9 mouse cellular contexts compared by ENCODE assay signal in genomic region chr3:128519913-128520316, GRCm38 (mm10).
A peak's percentile ranks its signal among the peaks of the same experiment; 100 is the strongest.
DNase-seq lines count a peak whose midpoint lies in the region; ATAC-seq and TF ChIP-seq lines count a peak whose summit lies in the region.
"Had no signal": no experiment of that assay in that cellular context is flagged by ENCODE, and none has a peak within 500 bp of the region (broad histone marks: within the 10 kb centered on the region; RNA-seq: fewer than 3 reads in every experiment).

No protein-coding gene starts in this region.

- no peaks in the 10 kb centered on the region for H3K36me3 ChIP-seq in hindbrain, embryonic 11.5 days (ENCODE audit: control insufficient read depth, insufficient read depth, low read length)
- no peaks in the 10 kb centered on the region for H3K36me3 ChIP-seq in hindbrain, embryonic 10.5 days

- H3K9ac ChIP-seq in hindbrain, embryonic 11.5 days (ENCODE audit: low read depth, low read length): no peak overlapping the region

- H3K4me3 ChIP-seq in hindbrain, embryonic 11.5 days (ENCODE audit: low read depth, low read length): no peak overlapping the region
- H3K4me3 ChIP-seq in hindbrain, embryonic 10.5 days: no peak overlapping the region
- H3K4me3 ChIP-seq in cortical plate, adult 2 months (ENCODE audit: insufficient read depth, low read length): peak overlapping the region; percentile 1; the same call in 1 of the 2 replicates

- H3K27me3 ChIP-seq in hindbrain, embryonic 11.5 days (ENCODE audit: control insufficient read depth, insufficient read depth, low read length): no peaks in the 10 kb centered on the region
- H3K27me3 ChIP-seq in hindbrain, embryonic 10.5 days (ENCODE audit: insufficient read depth, poor library complexity, severe bottlenecking): no peaks in the 10 kb centered on the region
- H3K27me3 ChIP-seq: megakaryocyte, embryonic 14.5 days had no signal

- DNase-seq in hindbrain, embryonic 11.5 days (ENCODE audit: low spot score): peak; percentile 40
- no peak for DNase-seq in hindbrain, embryonic 10.5 days (ENCODE audit: low spot score)
- DNase-seq in heart, postnatal 4 days: peak; percentile 26
- DNase-seq in left cerebral cortex, postnatal 10 days (ENCODE audit: extremely low spot score in 1 of 2, low spot score in 2 of 2): peak; percentile 17 to 32
- DNase-seq in right cerebral cortex, postnatal 36 days (ENCODE audit: low spot score in 2 of 2): peak; percentile 49 to 67
- DNase-seq in spleen, adult 12 weeks (ENCODE audit: low spot score): no peak
- DNase-seq in gastrocnemius, adult 18-20 months (ENCODE audit: low spot score): no peak

- intact Hi-C loops in left cerebral cortex, postnatal 10 days (cut with DNase I): no loop called here

- WGBS in hindbrain, embryonic 11.5 days: 42% methylated on average over 6 of the region's 6 CpGs
- 61% methylated on average over 6 of the region's 6 CpGs for WGBS in hindbrain, embryonic 10.5 days

- peak; percentile 84 for ATAC-seq in hindbrain, embryonic 11.5 days (ENCODE audit: low FRiP score)

- H3K4me2 ChIP-seq in hindbrain, embryonic 11.5 days (replicated peaks; ENCODE audit: low read depth, low read length): no peak overlapping the region

- H3K27ac ChIP-seq in hindbrain, embryonic 11.5 days (ENCODE audit: low read depth, low read length): no peak overlapping the region
- H3K27ac ChIP-seq in hindbrain, embryonic 10.5 days: no peak overlapping the region
- no peak overlapping the region for H3K27ac ChIP-seq in cortical plate, adult 2 months (ENCODE audit: insufficient read depth, low read length)

- no peaks in the 10 kb centered on the region for H3K9me3 ChIP-seq in hindbrain, embryonic 11.5 days (ENCODE audit: control insufficient read depth, low read length)
- H3K9me3 ChIP-seq in hindbrain, embryonic 10.5 days: no peaks in the 10 kb centered on the region

- H3K4me1 ChIP-seq in hindbrain, embryonic 11.5 days (replicated peaks; ENCODE audit: control insufficient read depth, insufficient read depth, low read length): no peaks in the 10 kb centered on the region; the same call in 1 of the 2 replicates
- no peaks in the 10 kb centered on the region for H3K4me1 ChIP-seq in hindbrain, embryonic 10.5 days (replicated peaks)
- peaks cover 5% of the 10 kb centered on the region for H3K4me1 ChIP-seq in cortical plate, adult 2 months (ENCODE audit: control insufficient read depth, insufficient read depth, low read length)
- H3K4me1 ChIP-seq: megakaryocyte, embryonic 14.5 days had no signal

- no peak for TF ChIP-seq POLR2A in cortical plate, adult 2 months (IDR thresholded peaks at IDR 0.05; ENCODE audit: extremely low read depth, insufficient read depth, low read length)

- TF ChIP-seq CTCF in cortical plate, adult 2 months (IDR thresholded peaks at IDR 0.05; ENCODE audit: extremely low read depth, insufficient read depth, low read length): no peak

Comparison
In these comparisons a context has a peak if more than half of its experiments do, and no peak if none do; other contexts are left out.
1. DNase-seq: peak in hindbrain, embryonic 11.5 days (single experiment), heart, postnatal 4 days (single experiment), left cerebral cortex, postnatal 10 days (2 of 2) and right cerebral cortex, postnatal 36 days (2 of 2); none in hindbrain, embryonic 10.5 days (single experiment), spleen, adult 12 weeks (single experiment) and gastrocnemius, adult 18-20 months (single experiment).